8 mouse cellular contexts compared by ENCODE assay signal in the genomic region with DNA sequence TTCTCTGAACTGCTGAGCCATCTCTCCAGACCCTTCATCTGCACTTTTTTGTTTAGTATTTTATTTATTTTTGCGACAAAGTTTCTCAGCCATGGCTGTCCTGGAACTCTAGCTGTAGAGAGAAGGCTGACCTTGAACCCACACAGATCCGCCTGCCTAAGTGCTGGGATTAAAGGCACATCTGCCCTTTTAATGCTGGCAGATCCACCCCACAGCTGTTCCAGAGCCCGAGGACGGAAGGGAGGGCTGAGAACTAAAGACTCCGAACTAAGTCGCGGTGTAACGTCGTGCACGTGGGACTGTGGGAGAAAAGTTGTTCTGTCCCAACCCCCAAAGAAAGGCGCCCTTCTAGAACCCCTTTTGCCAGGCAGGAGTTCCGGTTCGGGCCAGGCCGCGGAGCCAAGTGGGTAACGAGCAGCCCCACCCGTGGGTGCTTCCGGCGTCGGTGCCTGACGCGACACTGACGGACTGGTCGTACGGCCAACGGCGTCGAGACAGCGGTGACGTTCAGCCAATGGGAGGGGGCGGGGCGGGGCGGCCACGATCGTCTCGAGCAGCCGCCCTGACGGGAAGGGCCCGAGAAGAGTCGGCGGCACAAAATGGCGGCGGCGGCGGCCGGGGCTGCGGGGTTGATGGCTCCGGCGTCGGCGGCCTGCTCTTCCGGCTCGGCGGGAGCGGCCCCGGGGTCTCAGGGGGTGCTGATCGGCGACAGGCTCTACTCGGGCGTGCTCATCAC. TPM values are rescaled to one million over a fixed set of nuclear protein-coding genes. Genes with fewer than 3 reads are reported as not detected.
A peak's percentile ranks its signal among the peaks of the same experiment; 100 is the strongest.
DNase-seq lines count a peak whose midpoint lies in the region; ATAC-seq and TF ChIP-seq lines count a peak whose summit lies in the region.

A gene (plus strand): TSS at position 561 of the 736 bp plus-strand sequence.

- H3K36me3 ChIP-seq in kidney, embryonic 14.5 days (ENCODE audit: control insufficient read depth, insufficient read depth, low read length), result peaks cover 71% of the 10 kb centered on the region
- H3K36me3 ChIP-seq in limb, embryonic 15.5 days, result peaks cover 69% of the 10 kb centered on the region

- H3K27me3 ChIP-seq in kidney, embryonic 14.5 days (ENCODE audit: control insufficient read depth, insufficient read depth, low read length), result no peaks in the 10 kb centered on the region
- H3K27me3 ChIP-seq in limb, embryonic 15.5 days, result no peaks in the 10 kb centered on the region

- under 1% methylated on average over 59 of the region's 60 CpGs for WGBS in kidney, embryonic 14.5 days
- 1% methylated on average over 60 of the region's 60 CpGs for WGBS in limb, embryonic 15.5 days

- H3K9ac ChIP-seq in kidney, embryonic 14.5 days (ENCODE audit: low read depth, low read length), result peak within 1 kb of the TSS; percentile 100
- H3K9ac ChIP-seq in limb, embryonic 15.5 days, result peak within 1 kb of the TSS; percentile 99

- no peak for TF ChIP-seq CTCF in bone marrow macrophage, adult 2 months (IDR thresholded peaks at IDR 0.05; ENCODE audit: low read depth, low read length)
- TF ChIP-seq CTCF in embryonic fibroblast, embryonic 13.5 days (IDR thresholded peaks at IDR 0.05; ENCODE audit: borderline replicate concordance, insufficient read depth, low read length), result no peak

- peak within 1 kb of the TSS; percentile 90 for H3K27ac ChIP-seq in bone marrow macrophage, adult 2 months (ENCODE audit: insufficient read depth, low read depth, low read length)
- H3K27ac ChIP-seq in embryonic fibroblast, embryonic 13.5 days (ENCODE audit: insufficient read depth, low read length), result peak within 1 kb of the TSS; percentile 78
- H3K27ac ChIP-seq in kidney, embryonic 14.5 days (ENCODE audit: low read depth, low read length), result peak within 1 kb of the TSS; percentile 91
- H3K27ac ChIP-seq in limb, embryonic 15.5 days, result peak within 1 kb of the TSS; percentile 93

- peak within 1 kb of the TSS; percentile 97 for H3K4me3 ChIP-seq in bone marrow macrophage, adult 2 months (ENCODE audit: insufficient read depth, low read length)
- peak within 1 kb of the TSS; percentile 71 for H3K4me3 ChIP-seq in embryonic fibroblast, embryonic 13.5 days (ENCODE audit: insufficient read depth, low read length)
- H3K4me3 ChIP-seq in kidney, embryonic 14.5 days (ENCODE audit: low read length), result peak within 1 kb of the TSS; percentile 100
- H3K4me3 ChIP-seq in limb, embryonic 15.5 days, result peak within 1 kb of the TSS; percentile 98

- no peaks in the 10 kb centered on the region for H3K9me3 ChIP-seq in kidney, embryonic 14.5 days (ENCODE audit: control insufficient read depth, low read length)
- H3K9me3 ChIP-seq in limb, embryonic 15.5 days, result no peaks in the 10 kb centered on the region

- TF ChIP-seq POLR2A in bone marrow macrophage, adult 2 months (IDR thresholded peaks at IDR 0.05; ENCODE audit: borderline replicate concordance, low read depth, low read length), result no peak
- TF ChIP-seq POLR2A in embryonic fibroblast, embryonic 13.5 days (IDR thresholded peaks at IDR 0.05; ENCODE audit: low read depth, low read length), result peak; percentile 61

- peak; percentile 100 for DNase-seq in A20 (ENCODE audit: low read depth, low spot score)
- peak; percentile 93 for DNase-seq in heart, adult 9 months (ENCODE audit: low spot score in 2 of 2)
- peak; percentile 79 to 86 for DNase-seq in monocyte, adult 2 months (ENCODE audit: low read depth in 1 of 2, low spot score in 2 of 2)
- peak; percentile 95 for DNase-seq in spleen, postnatal 36 days (ENCODE audit: low spot score in 2 of 2)

- peak; percentile 99 for ATAC-seq in kidney, embryonic 14.5 days (ENCODE audit: low FRiP score, low TSS enrichment)
- ATAC-seq in limb, embryonic 15.5 days (ENCODE audit: insufficient number of reproducible peaks, low FRiP score, low TSS enrichment, low read depth), result peak; percentile 99

- H3K4me2 ChIP-seq in kidney, embryonic 14.5 days (replicated peaks; ENCODE audit: low read depth, low read length), result peak within 1 kb of the TSS; percentile 92
- peak within 1 kb of the TSS; percentile 68 for H3K4me2 ChIP-seq in limb, embryonic 15.5 days

- H3K4me1 ChIP-seq in bone marrow macrophage, adult 2 months (ENCODE audit: control insufficient read depth, insufficient read depth, low read length), result peaks cover 15% of the 10 kb centered on the region
- H3K4me1 ChIP-seq in embryonic fibroblast, embryonic 13.5 days (ENCODE audit: control insufficient read depth, insufficient read depth, low read length), result peaks cover 4% of the 10 kb centered on the region; the same call in 1 of the 2 replicates
- H3K4me1 ChIP-seq in kidney, embryonic 14.5 days (ENCODE audit: control insufficient read depth, insufficient read depth, low read length), result peaks cover 10% of the 10 kb centered on the region
- H3K4me1 ChIP-seq in limb, embryonic 15.5 days, result peaks cover 20% of the 10 kb centered on the region

RNA-seq across cellular contexts. Expression of the gene that starts here (rescaled TPM):
- polyA plus RNA-seq in bone marrow macrophage, adult 2 months (2012; ENCODE audit: insufficient read depth, insufficient read length, missing spikeins), result 100 and 112 TPM in 2 replicates
- polyA plus RNA-seq in embryonic fibroblast, embryonic 13.5 days (2011; ENCODE audit: insufficient read length, low read depth, missing spikeins), result 74.3 and 91.9 TPM in 2 replicates
- 115 and 174 TPM in 2 replicates for polyA plus RNA-seq in kidney, embryonic 14.5 days (2014; fragmentation: Nextera tagmentation; extraction: Ambion mirVana)
- 185 and 187 TPM in 2 replicates for polyA plus RNA-seq in limb, embryonic 15.5 days (2015; fragmentation: Nextera tagmentation; extraction: Ambion mirVana)

Comparison
In these comparisons a context has a peak if more than half of its experiments do, and no peak if none do; other contexts are left out.
1. Peak in every context shown above with its lines: DNase-seq, ATAC-seq, H3K4me3 ChIP-seq and H3K27ac ChIP-seq.